Mouse (Mus musculus) ES-Bruce4 (cell line): ENCODE data around the gene Kmt5c.

Experiments
- CTCF ChIP-seq: IDR thresholded peaks from one replicate; pipeline ENCODE4 v1.8.1; 2011; ENCODE audit warnings: low read depth, low read length
- POLR2A ChIP-seq: IDR thresholded peaks from one replicate; pipeline ENCODE4 v1.8.1; 2011; ENCODE audit warnings: low read length; ENCODE audit not compliant: insufficient read depth

- TF ChIP-seq CTCF (no peak), POLR2A (peak; percentile 99)
Observed at GRCm38 (mm10) chr7:4752821-4753570, 13.1 kb downstream of the Kmt5c start, which contains the start of gene Cox6b2.
